Mouse (Mus musculus) MN1 (cell line): ENCODE measurements around the gene Smg8.
"Not testable (repeated sequence)": the region's sequence is repeated elsewhere in the genome, so short reads cannot be mapped to it uniquely, and the experiment has no call there.

Source experiments
- DNase-seq: peaks from one replicate; pipeline ENCODE4 v3.0.0-alpha.2; 2016; ENCODE audit warnings: low spot score

Gene Smg8

DNA sequence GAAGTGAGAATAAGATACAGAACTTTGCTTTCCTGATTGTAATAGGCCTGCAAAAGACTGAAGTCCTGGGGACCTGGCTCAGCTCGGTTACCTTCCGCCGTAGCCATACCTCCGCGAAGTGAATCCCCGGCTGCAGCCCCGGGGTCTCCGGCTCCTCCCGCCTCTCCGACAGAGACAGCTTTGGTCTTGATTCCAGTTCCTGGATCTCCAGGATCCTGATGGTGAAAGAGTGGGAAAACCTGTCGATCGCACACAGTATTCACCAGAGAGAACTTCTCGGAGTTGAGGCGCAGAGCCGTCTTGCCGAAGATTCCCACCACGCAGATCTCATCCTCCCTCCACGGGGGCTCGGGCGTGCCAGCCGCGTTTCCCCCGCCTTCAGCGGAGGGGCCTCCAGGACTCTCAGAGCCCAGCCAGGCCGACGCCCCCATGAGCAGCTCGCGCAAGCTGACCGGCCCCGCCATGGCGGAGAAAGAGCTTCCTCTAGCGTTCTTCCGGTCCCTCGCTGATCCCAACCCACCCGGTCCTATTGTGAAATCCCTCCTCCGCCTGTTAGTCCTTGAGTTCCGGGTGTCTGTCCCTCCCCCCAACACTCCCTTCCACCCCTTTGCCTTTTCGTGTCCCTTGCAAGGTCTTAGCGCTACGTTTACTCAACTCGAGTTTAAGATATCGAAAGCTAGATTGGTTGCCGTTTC, at the start of gene Smg8:
Gene Smg8, minus strand, starts transcription at position 485 of the 695 bp plus-strand sequence.
- DNase-seq, result peak; percentile 86

- peak; percentile 14 for DNase-seq
Observed at GRCm38 (mm10) chr11:87136233-87136632, 49.7 kb upstream of the Smg8 start.

DNA sequence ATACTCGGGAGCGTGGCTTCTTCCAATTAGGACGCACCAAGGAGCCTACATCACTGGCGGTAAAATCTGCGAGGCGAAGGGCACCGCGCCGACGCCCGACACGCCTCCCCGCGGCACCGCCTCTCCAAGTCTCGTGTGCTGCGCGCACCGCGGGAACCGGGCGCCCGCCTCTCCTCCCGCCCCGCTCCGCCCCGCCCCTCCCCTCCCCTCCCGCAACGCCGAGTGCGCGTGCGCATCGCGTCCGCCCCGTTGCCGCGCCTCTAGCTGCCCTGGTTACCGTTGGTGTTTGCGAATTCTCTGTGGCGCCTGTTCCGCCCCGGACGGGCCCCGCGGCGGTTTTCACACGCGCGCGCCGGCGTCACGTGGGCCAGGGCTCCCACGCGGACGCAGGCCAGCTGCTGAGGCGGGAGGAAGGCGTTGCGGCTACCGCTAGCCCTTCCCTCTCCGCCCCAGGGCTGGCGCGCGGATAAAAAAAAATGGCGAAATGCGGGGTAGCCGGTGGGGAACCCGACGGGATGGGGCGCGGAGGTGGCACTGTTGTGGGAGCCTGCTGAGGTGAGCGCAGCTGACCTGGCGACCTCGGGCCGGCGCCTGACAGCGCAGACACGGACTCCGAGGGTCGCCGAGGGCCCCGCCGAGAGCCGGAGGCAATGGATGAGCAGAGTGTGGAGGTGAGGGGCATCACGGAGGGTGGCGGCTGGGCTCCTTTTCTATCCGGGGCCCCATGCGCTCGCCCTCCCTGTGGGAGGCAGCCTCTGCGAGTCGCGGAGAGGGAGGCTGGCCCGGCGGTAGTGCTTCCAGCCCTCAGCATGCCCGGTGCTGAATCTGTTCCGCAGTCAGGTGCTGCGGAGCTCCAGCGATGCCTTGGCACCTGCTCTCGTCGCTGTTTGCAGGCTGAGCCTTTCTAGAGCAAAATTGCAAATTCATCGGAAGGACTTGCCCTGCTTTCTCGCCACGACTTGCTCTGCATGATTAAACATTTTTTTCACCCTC, 40.5 kb upstream of the Smg8 start, which contains the start of gene Trim37:
Gene Trim37, plus strand, starts transcription at position 254 of the 993 bp plus-strand sequence.
- peak; percentile 95 for DNase-seq

- no peak for DNase-seq
Observed at GRCm38 (mm10) chr11:87126281-87126823, 39.8 kb upstream of the Smg8 start.

DNA sequence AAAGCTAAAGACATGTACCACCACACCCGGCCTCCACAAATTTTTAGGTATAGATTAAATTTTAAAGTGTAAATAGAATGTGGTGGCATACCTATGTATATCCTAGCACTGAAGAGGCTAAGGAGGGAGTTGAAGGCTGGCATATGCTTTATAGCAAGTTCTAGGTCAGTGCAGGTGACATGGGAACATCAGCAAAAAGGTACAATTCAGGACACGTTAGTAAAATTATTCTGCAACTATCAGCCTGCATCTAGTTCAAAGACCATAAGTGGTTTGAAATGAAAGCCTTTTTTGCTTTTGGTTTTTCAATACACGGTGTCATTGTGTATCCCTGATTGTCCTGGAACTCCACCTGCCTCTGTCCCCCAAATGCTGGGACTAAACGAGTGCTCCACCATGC, 39.0 kb upstream of the Smg8 start:
- DNase-seq, result no peak

DNA sequence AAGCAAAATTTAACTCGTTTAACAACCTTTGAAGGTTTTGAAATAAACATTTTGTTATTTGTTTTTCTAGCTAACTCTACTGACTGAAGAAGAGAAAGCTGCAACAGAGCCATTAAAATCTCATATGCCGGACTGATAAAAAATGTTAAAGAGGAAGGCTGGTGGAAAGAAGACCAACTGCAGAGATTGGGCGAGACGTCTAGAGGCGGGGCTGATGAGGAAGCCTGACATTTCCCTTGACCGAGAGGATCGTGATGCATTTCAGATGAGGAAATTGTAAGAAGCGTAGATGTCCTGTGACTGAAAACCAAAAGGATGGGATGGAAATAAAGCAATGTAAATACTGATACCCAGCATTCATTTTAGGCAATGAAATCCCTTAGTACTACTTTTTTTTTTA, 35.3 kb upstream of the Smg8 start:
- DNase-seq, result no peak

DNA sequence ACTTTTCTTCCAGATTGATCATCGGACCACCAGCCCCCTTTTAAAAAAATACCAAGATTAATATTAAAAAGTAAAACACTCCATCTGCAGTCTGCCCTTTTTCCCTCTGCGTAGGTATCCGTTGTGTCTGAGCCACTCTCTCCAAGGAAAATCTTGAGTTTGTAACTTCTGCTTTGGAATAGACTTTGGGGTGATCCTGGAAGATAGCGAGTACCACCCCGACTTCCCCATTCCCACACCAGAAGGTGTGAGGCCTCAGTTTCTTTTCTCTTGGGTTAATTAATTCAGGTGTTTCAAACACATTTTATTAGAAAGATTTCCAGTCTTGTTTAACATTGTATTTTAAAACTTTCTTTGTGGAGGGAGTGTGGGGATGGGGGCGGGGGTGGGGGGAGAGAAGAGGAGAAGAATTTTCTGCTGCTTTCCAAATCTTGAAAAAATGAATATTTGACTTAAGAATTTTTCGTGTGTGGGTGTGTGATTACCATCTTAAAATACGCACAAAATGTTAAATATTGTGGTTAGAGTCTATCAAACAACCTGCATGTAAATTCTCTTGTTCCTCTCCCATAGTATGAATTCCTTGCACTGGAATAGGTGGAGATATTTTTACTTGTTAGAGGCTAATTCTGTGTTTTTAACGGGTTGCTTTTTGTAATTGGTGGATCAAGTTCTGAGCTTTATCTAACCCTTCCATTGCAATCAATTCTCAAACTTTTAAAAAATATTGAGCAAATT, 23.8 kb upstream of the Smg8 start:
- DNase-seq, result no peak

DNA sequence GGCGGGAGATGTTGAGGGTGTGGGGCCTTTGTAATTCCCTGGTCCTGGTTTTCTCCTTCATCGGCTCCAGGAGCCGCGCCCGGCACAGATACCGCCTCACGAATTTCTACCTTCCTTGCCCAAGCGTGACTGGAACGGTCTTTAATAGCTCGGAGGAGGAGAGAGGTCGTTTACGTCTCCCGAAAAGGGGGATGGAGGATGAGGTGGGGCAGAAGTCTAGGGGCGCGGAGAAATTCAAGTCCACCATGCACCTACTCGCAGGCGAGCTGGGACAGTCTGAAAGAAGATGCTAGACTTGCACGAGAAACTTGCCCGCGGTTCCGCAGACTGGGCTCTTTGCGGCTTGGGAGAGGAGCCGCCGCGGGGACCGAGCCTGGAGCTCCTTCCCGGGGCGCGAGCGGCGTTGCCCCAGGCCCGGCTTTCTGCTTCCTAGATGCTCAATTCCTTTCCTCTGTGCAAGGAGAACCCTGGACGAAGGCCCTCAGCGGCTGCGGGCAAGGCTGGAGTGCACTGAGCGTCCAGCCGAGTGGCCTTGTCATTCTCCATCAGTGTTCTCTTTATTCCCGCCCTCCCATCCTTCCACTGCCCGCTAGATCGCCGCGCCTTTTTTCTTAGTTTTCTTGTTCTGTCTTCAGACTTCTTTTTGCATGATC, 23.1 kb upstream of the Smg8 start:
- DNase-seq, result peak; percentile 48

DNA sequence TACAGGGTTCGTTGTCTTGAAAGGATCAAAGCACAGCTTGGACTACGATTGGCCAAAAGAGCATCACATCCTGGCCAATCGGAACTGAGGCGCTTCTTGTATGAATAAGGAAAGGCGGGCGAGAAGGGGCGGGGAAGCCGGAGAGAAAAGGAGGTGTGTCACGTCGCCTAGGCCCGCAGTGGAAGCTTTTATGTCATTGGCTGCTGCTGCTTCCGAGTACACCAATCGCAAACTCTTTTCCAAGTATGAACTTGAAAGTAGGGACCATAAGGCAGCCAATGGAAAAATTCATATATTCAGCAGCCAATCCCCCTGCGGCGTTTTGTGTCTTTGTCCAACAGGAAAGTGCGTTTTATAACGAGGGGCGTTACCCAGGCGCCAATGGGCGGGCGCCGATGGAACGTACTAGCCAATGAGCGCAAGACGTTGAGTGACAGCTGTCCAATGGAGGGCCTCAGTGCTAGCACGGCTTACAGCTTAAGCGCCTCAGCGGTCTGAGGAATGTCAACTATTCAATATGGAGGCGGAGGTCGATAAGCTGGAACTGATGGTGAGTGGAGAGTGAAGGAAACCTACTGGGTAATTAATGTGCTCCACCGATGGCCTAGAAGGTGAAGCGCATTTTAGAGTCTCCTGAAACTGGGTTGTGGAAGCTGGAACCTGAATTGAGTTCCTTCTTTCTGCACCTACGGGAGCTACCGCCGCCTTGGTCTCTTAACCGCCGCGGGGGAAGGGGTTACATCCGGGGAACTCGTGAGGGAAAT, 22.4 kb upstream of the Smg8 start, which contains the start of gene Ska2:
Gene Ska2, plus strand, starts transcription at position 480 of the 764 bp plus-strand sequence.
- DNase-seq, result peak; percentile 99

DNA sequence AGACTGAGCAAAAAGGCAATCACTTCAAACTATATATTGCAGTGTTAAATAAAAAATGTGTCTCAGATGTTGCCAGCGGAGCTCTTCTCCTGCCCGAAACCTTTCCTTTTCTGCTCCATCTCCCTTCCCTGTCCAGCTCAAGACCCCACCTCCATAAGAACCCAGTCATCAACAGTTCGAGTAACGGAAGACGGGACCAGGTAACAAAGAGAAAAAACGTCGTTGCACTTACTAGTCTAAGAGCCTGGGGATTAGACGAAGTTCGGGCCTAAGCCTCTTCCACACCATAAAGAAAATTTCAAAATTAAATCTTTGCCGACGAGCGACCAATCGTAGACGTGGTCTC, 21.8 kb upstream of the Smg8 start, which contains the start of gene Prr11:
Gene Prr11, minus strand, starts transcription at position 300 of the 346 bp plus-strand sequence.
- DNase-seq, result no peak

DNA sequence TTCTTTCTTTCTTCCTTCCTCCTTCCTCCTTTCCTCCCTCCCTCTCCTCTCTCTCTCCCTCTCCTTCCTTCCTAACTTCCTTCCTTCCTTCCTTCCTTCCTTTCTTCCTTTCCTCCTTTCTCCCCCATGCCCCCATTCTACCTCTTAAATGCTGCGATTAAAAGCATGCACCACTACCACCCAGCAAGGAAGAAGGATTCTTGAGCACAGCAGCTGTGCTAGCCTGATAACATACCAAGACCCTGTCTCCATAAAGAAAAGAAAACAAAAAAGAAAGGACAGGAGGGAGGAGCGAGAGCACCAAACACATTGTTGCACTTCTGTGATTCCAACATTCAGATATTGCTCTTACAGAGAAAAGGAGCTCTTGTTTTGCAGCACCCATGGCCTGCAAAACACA, 568 bp upstream of the Smg8 start:
- DNase-seq, result no peak

DNA sequence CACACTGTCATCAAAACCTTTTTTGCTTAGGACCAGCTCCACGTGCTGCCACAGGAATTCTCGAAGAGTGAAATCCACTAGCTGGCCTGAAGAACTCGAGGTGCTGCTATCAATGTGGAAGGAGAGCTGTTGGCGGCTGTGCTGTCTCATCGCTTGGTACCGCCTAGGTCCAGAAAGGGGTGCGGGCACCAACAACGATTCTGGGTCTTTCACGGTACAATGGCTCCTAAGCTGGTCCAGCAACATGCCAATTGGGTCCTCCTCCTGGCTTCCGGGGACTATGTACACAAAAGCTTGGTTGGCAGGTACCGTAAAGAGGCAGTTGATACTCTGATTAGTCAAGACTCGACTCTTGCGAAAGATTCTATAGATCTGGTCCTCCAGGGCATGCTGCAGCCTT, 1.1 kb downstream of the Smg8 start:
- DNase-seq, result no peak

- DNase-seq, result no peak
Observed at GRCm38 (mm10) chr11:87083712-87084111, 2.9 kb downstream of the Smg8 start.

DNA sequence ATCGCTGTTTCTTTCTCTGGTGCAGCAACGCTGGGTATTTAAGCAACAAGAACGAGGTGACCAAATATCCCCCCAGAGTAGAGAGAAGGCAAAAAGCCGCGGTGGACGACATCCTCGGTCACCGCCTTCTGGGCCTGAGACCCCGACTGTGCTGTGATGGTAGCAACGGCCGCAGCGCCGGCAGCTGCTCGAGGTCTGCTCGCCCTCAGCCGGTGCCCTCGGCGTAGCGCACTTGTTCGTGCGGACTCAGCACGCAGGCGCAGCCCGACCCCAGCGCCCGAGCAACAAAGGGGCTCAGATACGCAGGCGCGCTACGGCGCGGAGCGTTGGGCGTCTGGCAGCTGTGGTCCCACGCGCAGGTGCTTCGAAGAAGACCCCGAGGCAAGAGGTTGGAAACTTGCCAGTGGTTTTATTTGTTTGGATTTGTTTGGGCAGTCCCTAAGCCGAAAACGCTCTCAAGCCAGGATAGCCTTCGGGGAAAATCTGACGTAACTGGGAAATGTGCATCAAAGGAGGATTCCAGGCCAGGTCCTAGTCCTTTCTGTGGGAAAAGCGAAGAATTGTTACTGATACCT, 12.6 kb downstream of the Smg8 start, which contains the start of gene Gdpd1:
Gene Gdpd1, minus strand, starts transcription at position 197 of the 575 bp plus-strand sequence.
- peak; percentile 94 for DNase-seq

DNA sequence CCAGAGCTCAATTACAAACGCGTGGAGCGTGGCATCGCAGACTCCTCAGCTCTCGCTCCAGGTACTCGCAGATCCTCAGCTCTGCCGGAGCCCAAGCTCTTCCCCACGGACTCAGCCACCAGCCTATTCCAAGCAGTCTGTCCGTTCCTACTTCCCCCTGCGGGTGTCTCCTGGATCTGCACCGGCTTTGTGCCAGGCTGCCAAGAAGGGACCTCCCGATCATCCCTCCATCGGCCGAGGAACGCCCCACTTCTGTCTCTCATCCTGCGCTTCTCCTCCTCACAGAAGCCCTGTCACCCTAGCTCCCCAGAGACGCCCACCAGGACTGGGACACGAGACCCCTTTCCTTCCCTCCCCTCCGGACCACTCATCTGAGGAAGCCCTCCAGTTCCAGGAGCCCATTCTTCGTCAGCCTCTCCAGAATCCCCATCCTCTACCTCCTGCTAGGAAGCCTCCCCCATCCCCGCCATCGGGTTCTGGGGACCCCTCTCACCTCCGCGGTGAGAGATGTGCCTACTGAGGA, 13.2 kb downstream of the Smg8 start:
- DNase-seq, result peak; percentile 88

DNA sequence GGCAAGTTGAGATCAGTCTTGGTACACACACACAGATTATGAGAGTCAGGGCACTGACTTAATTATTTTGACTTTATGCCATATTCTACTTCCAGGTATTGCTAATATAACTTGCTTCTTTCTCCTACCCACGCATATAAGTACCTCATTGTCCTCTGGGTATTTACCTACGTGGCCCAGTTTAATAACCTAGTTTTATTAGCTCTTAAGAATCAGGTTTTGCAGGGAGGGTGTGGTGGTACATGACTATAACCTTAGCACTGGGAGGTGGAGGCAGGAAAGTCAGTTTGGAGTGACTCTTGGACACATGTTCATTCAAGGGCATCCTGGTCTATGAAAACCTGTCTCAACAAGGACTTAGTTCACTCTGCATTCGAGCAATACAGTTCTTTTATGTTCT, 24.5 kb downstream of the Smg8 start:
- DNase-seq, result no peak

DNA sequence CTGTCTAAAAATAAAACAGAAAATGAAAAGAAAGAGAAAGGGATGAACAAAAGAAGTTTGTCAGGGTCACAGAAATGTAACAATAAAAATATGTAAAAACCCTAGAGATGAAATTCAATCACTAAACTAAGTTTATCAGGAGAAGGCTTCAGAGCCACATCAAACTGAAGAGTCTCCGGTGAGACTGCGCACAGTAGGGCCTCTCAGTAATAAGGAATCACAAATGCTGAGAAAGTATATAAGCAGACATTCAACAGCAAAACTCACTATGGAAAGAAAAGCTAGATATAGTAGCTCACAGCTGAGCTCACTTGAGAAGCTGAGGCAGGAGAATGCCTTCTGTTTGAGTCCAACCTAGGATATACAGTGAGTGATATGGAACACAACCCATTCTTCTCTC, 26.2 kb downstream of the Smg8 start:
- DNase-seq, result no peak

GRCm38 (mm10) chr11:87056286-87056685, 30.3 kb downstream of the Smg8 start:
- no peak for DNase-seq

DNA sequence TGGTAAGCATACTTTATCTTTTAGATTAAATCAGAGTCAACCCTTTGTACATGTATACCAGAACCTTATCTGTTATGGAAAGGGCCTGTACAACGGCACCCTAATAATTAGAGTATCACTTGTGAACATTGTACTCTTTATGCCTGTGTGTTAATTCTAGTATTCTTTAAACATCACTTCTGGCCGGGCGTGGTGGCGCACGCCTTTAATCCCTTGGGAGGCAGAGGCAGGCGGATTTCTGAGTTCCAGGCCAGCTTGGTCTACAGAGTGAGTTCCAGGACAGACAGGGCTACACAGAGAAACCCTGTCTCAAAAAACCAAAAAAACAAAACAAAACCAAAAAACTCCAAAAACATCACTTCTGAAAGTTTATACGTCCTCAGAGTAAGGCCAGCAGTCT, 37.7 kb downstream of the Smg8 start:
- DNase-seq, result not testable (repeated sequence)

- DNase-seq, result no peak
Observed at GRCm38 (mm10) chr11:87046968-87047367, 39.6 kb downstream of the Smg8 start.
